Mouse (Mus musculus) C2C12 (cell line): ENCODE measurements around the gene Atxn7l3.

ENCODE experiments used
- CTCF ChIP-seq: IDR thresholded peaks from one replicate; pipeline ENCODE4 v1.5.1; 2011; ENCODE audit not compliant: control insufficient read depth, insufficient read depth, insufficient read length
- MAX ChIP-seq: IDR thresholded peaks from one replicate; pipeline ENCODE4 v1.6.1; 2011; ENCODE audit warnings: mild to moderate bottlenecking, control low read depth
- MYOD1 ChIP-seq: IDR thresholded peaks from one replicate; pipeline ENCODE4 v1.6.1; 2011; ENCODE audit warnings: low read depth; ENCODE audit not compliant: control insufficient read depth, insufficient read length
- MYOG ChIP-seq: IDR thresholded peaks from one replicate; pipeline ENCODE4 v1.6.1; 2011; ENCODE audit not compliant: control insufficient read depth, insufficient read length; ENCODE audit errors: extremely low read depth
- USF1 ChIP-seq: IDR thresholded peaks from one replicate; pipeline ENCODE4 v1.6.1; 2011; ENCODE audit warnings: low read depth, mild to moderate bottlenecking, control low read depth, moderate library complexity

DNA sequence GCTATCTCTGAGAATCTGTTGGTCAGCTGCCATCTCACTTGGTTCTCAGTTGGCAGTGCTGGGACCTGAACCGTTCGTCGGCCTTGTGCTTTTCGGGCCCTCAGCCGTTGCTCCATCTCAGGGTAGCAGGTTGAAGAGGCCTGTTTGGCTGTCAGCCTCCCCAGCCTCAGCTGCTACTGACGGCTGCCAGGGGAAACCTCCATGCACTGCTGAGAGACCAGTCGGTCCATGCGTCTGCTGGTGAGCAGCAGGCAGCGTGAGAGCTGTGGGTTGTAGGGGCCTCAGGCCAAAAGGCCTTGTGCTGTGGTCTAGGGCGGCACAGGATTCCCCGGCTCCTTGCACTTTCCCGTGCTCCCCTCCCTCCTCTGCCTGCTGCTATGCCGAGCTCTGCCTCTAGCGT, 30.6 kb downstream of the Atxn7l3 start:
- TF ChIP-seq CTCF (no peak), USF1 (no peak), MYOD1 (no peak), MAX (no peak), MYOG (no peak)
